Mouse (Mus musculus) heart, embryonic 15.5 days (tissue): ENCODE measurements around the gene Lactb. TPM values are rescaled to one million over a fixed set of nuclear protein-coding genes. Genes with fewer than 3 reads are reported as not detected.
A peak's percentile ranks its signal among the peaks of the same experiment; 100 is the strongest.
"Not testable (repeated sequence)": the region's sequence is repeated elsewhere in the genome, so short reads cannot be mapped to it uniquely, and the experiment has no call there.

Experiments used
- ATAC-seq: fragments of 200-750 bp; cut with Nextera tagmentation; replicated peaks from 2 replicates; pipeline ENCODE4 v1.8.0; 2017; ENCODE audit warnings: low read depth, moderate TSS enrichment; ENCODE audit not compliant: insufficient number of reproducible peaks, insufficient read depth, low FRiP score
- H3K27ac ChIP-seq: fragments of 300-500 bp; sonication (generic); 2 replicates; pipeline ENCODE4 v1.5.1; 2015; ENCODE audit warnings: mild to moderate bottlenecking, inconsistent platforms
- H3K27me3 ChIP-seq: fragments of 300-500 bp; sonication (generic); 2 replicates; pipeline ENCODE4 v1.6.1; 2015; ENCODE audit warnings: inconsistent platforms
- H3K36me3 ChIP-seq: fragments of 300-500 bp; sonication (generic); 2 replicates; pipeline ENCODE4 v1.6.1; 2015; ENCODE audit warnings: mild to moderate bottlenecking, inconsistent platforms
- H3K4me1 ChIP-seq: fragments of 300-500 bp; sonication (generic); replicated peaks from 2 replicates; pipeline ENCODE4 v1.6.1; 2015; ENCODE audit warnings: inconsistent platforms
- H3K4me2 ChIP-seq: fragments of 300-500 bp; sonication (generic); 2 replicates; pipeline ENCODE4 v1.6.1; 2015; ENCODE audit warnings: inconsistent platforms, mild to moderate bottlenecking, moderate library complexity
- H3K4me3 ChIP-seq: fragments of 300-500 bp; sonication (generic); 2 replicates; pipeline ENCODE4 v1.5.1; 2015; ENCODE audit warnings: mild to moderate bottlenecking, inconsistent platforms
- H3K9ac ChIP-seq: fragments of 300-500 bp; sonication (generic); 2 replicates; pipeline ENCODE4 v1.6.1; 2015; ENCODE audit warnings: mild to moderate bottlenecking, inconsistent platforms
- H3K9me3 ChIP-seq: fragments of 300-500 bp; sonication (generic); replicated peaks from 2 replicates; pipeline ENCODE4 v1.6.1; 2016; ENCODE audit warnings: inconsistent platforms
- WGBS: fragments of 180-500 bp; shearing (Covaris S2); methylation state at CpG from one replicate; pipeline ENCODE4 v1.1.7; 2015; ENCODE audit warnings: mixed read lengths; 5-methylcytosine and 5-hydroxymethylcytosine counted together
- polyA plus RNA-seq: library from polyadenylated mRNA; unstranded; fragments of >200 nt; fragmentation: Nextera tagmentation; extraction: Ambion mirVana; gene quantifications from 2 replicates; pipeline ENCODE4 v1.2.1, GENCODE M21; 2015

The Lactb gene
- polyA plus RNA-seq, 1 experiment from 2014 or later, result 5.6 TPM

DNA sequence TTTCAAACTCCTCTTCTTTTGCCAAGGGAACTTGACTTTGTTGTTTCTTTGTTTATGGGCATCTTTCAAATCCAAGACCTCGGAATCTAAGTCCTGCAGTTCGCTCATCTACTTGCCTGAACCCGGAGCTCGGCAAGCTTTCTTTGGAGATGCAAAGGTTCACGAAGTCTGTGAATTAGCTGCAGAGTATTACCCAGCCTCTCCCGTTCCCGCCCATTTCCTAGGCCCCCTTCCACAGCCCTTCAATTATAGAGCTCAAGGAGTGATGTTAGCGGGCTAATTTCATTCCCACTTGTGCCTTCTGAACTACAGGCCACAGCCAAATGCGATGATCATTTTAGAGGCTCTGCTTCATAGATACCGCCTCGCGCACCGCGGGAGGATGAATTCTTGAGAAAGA, 55.3 kb downstream of the Lactb start:
- WGBS, result 1% methylated on average over 14 of the region's 14 CpGs
- Histone ChIP-seq H3K4me1 (peaks cover 25% of the 10 kb centered on the region), H3K4me3 (peak overlapping the region; percentile 96), H3K27me3 (no peaks in the 10 kb centered on the region), H3K9ac (peak overlapping the region; percentile 38; the same call in 1 of the 2 replicates), H3K36me3 (no peaks in the 10 kb centered on the region), H3K27ac (peak overlapping the region; percentile 68), H3K9me3 (no peaks in the 10 kb centered on the region), H3K4me2 (peak overlapping the region; percentile 86)
- ATAC-seq, result peak; percentile 34; the same call in 1 of the 2 replicates

DNA sequence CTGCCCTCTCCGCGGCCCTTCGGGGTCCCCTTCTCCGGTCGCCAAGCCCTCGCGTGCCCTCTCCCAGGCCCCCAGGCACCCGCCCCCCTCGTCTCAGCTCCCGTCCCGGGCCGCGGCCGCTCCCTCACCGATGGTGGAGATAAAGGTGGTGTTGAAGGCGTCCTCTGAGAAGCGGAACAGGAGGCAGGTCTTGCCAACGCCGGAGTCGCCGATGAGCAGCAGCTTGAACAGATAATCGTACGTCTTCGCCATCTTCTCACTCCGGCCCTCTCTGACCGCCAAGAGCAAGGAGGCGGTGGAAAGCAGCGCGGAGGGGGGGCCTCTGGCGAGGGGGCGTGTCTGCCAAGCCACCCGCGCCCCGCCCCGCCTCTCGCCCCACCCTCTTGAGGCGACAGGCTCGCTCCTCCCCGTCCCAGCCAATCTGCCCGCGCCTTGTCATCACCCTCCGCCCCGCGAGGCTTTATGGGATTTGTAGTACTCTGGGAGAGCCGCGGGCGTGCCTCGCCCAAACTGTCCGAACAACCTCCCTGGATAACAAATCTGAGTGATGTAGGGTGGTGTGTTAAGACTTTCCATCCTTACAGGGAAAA, 55.8 kb downstream of the Lactb start, which contains the start of gene Rab8b:
TSS of gene Rab8b (minus strand) at position 306 of the 590 bp plus-strand sequence.
- H3K9ac ChIP-seq, result peak within 1 kb of the TSS; percentile 91
- peak within 1 kb of the TSS; percentile 86 for H3K4me2 ChIP-seq
- peak within 1 kb of the TSS; percentile 96 for H3K4me3 ChIP-seq
- no peaks in the 10 kb centered on the region for H3K27me3 ChIP-seq
- ATAC-seq, result peak; percentile 98
- H3K9me3 ChIP-seq, result no peaks in the 10 kb centered on the region
- H3K4me1 ChIP-seq, result peaks cover 29% of the 10 kb centered on the region
- H3K27ac ChIP-seq, result peak within 1 kb of the TSS; percentile 86
- no peaks in the 10 kb centered on the region for H3K36me3 ChIP-seq
- WGBS, result under 1% methylated on average over 44 of the region's 49 CpGs

DNA sequence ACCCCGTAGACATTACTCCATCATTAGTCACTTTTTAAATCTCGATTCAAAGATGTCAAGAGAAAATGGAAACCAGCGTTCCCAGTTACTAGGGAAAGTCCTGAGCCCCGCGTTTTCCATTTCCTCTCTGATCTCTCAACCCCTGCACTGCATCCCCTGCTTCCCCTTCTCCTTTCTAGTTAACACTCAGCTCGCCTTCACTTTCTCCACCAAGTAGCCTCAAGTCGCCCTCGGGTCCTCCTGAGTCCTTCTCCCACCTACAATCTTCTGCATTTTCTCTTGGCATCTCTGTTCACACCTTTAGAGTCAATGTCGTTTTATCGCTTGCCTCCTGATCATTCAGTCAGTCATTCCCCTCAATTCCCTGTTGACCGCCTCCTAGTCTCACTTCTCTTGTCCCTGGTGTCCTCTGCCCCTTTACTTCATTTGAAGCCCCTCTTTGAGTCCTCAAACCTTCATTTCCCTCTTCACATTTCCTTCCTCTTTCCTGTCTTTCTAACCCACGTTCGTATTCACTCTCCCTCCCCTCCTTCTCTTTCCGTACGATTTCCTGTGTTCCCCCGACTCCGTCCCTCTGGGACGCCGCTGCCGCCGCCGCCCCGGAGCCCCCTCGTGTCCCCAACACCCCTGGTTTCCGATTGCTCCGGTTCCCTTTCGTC, 56.5 kb downstream of the Lactb start:
- peak overlapping the region; percentile 96 for H3K4me3 ChIP-seq
- H3K4me2 ChIP-seq, result peak overlapping the region; percentile 86
- no peaks in the 10 kb centered on the region for H3K36me3 ChIP-seq
- peak overlapping the region; percentile 86 for H3K27ac ChIP-seq
- H3K27me3 ChIP-seq, result no peaks in the 10 kb centered on the region
- H3K9ac ChIP-seq, result peak overlapping the region; percentile 91
- H3K4me1 ChIP-seq, result peaks cover 34% of the 10 kb centered on the region
- 3% methylated on average over 27 of the region's 27 CpGs for WGBS
- H3K9me3 ChIP-seq, result no peaks in the 10 kb centered on the region
- ATAC-seq, result no peak

DNA sequence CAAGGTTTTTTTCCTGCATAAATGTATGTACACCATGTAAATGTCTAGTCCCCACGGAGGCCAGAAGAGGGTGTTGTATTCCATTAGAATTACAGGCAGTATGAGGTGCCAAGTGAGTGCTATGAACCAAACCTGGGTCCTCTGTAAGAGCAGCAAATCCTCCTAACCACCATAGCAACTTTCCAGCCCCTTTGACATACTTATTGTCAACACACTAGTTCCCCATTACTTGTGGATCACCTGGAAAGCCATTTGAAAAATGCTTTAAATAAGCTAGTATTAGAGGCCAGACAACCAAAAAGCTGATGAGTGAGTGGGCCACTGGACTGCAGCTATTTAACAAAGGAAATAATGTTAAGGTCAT, 57.4 kb downstream of the Lactb start:
- Histone ChIP-seq H3K9me3 (no peaks in the 10 kb centered on the region), H3K4me2 (peak overlapping the region; percentile 86), H3K4me3 (no peak overlapping the region), H3K27me3 (no peaks in the 10 kb centered on the region), H3K4me1 (peaks cover 37% of the 10 kb centered on the region), H3K27ac (no peak overlapping the region), H3K36me3 (no peaks in the 10 kb centered on the region), H3K9ac (no peak overlapping the region)
- WGBS, result 73% methylated on average over 1 of the region's 1 CpGs
- ATAC-seq, result no peak

DNA sequence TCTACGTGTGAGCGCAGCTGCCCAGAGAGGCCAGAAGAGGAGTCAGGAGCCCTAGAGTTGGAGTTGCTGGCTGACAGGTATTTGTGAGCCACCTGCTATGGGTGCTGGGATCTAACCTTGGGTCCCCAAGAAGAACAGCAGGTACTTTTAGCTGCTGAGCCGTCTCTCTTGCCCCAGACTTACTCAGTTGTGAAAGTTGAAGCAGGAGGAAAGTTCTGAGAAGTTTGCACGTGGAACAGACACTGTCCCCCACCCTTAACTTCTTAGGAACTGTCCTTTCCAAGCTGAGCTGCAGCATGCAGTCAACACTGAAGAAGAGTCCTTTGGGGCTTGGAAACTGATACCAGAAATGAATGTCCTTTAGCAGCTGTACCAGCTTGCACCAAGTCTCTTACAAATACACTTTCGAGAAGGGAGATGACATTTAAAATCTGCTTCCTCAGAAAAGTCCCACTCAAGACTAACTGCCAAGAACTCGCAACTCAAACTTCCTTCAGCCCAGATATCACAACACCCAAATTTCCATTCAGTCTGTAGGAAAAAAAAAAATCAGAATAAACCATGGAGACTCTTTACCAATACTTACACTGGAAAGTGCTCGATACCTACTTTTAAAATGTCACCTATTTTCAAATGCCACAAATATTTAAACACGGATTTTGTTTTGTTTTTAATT, 57.9 kb downstream of the Lactb start:
- peak overlapping the region; percentile 86; the same call in 1 of the 2 replicates for H3K4me2 ChIP-seq
- H3K4me3 ChIP-seq, result no peak overlapping the region
- no peak for ATAC-seq
- no peaks in the 10 kb centered on the region for H3K27me3 ChIP-seq
- H3K9ac ChIP-seq, result no peak overlapping the region
- H3K27ac ChIP-seq, result peak overlapping the region; percentile 13; the same call in 1 of the 2 replicates
- H3K4me1 ChIP-seq, result peaks cover 37% of the 10 kb centered on the region
- no peaks in the 10 kb centered on the region for H3K36me3 ChIP-seq
- no peaks in the 10 kb centered on the region for H3K9me3 ChIP-seq
- WGBS, result 80% methylated on average over 8 of the region's 8 CpGs

- Histone ChIP-seq H3K9me3 (no peaks in the 10 kb centered on the region), H3K9ac (no peak overlapping the region), H3K4me2 (no peak overlapping the region), H3K4me3 (no peak overlapping the region), H3K4me1 (peaks cover 37% of the 10 kb centered on the region), H3K27ac (peak overlapping the region; percentile 18; the same call in 1 of the 2 replicates), H3K36me3 (no peaks in the 10 kb centered on the region), H3K27me3 (no peaks in the 10 kb centered on the region)
- WGBS, result 60% methylated on average over 9 of the region's 9 CpGs
- ATAC-seq, result no peak
Measured at GRCm38 (mm10) chr9:66915869-66916785, 59.2 kb downstream of the Lactb start.

GRCm38 (mm10) chr9:66915401-66915800, 59.9 kb downstream of the Lactb start:
- Histone ChIP-seq H3K27me3 (no peaks in the 10 kb centered on the region), H3K9me3 (no peaks in the 10 kb centered on the region), H3K9ac (no peak overlapping the region), H3K27ac (peak overlapping the region; percentile 42; the same call in 1 of the 2 replicates), H3K4me3 (no peak overlapping the region), H3K36me3 (no peaks in the 10 kb centered on the region), H3K4me2 (no peak overlapping the region; the same call in 1 of the 2 replicates), H3K4me1 (peaks cover 37% of the 10 kb centered on the region)
- no peak for ATAC-seq
- WGBS, result 68% methylated on average over 5 of the region's 5 CpGs

GRCm38 (mm10) chr9:66914540-66914939, 60.7 kb downstream of the Lactb start:
- H3K27ac ChIP-seq, result no peak overlapping the region
- 75% methylated on average over 3 of the region's 3 CpGs for WGBS
- H3K9ac ChIP-seq, result no peak overlapping the region
- peaks cover 40% of the 10 kb centered on the region for H3K4me1 ChIP-seq
- no peaks in the 10 kb centered on the region for H3K27me3 ChIP-seq
- no peak overlapping the region for H3K4me3 ChIP-seq
- no peaks in the 10 kb centered on the region for H3K36me3 ChIP-seq
- ATAC-seq, result no peak
- H3K9me3 ChIP-seq, result no peaks in the 10 kb centered on the region
- H3K4me2 ChIP-seq, result no peak overlapping the region

DNA sequence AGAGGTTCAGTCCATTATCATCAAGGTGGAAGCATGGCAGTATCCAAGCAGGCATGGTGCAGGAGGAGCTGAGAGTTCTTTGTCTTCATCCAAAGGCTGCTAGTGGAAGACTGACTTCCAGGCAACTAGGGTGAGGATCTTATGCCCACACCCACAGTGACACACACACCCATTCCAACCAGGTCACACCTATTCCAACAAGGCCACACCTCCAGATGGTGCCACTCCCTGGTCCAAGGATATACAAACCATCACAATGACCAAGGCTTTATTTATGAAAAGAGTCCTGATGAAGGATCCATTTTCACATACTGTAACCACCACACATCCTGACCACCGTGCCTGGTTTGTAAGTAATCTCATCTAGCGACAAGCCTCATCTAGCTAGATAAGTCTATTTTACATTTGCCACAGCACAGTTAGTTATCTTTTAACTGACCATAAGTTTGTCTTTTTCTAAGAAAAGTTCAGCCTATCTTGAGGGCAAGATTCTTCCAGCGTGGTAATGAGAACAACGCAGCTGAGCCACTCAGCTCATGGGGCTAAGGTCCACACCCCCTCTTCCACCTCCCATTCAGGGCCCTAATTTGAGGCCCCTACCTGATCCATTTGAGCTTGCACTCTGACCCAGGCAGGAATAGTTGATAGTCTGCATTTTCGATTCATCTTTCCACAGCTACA, 61.9 kb downstream of the Lactb start:
- not testable (repeated sequence) for H3K27ac ChIP-seq, H3K36me3 ChIP-seq, H3K4me2 ChIP-seq, H3K9ac ChIP-seq, ATAC-seq, H3K4me3 ChIP-seq, H3K9me3 ChIP-seq, H3K27me3 ChIP-seq
- 87% methylated on average over 5 of the region's 5 CpGs for WGBS
- H3K4me1 ChIP-seq, result peaks cover 35% of the 10 kb centered on the region

GRCm38 (mm10) chr9:66912304-66912703, 63.0 kb downstream of the Lactb start:
- no peak for ATAC-seq
- H3K27ac ChIP-seq, result no peak overlapping the region
- no peak overlapping the region for H3K4me3 ChIP-seq
- no peak overlapping the region for H3K9ac ChIP-seq
- no peak overlapping the region for H3K4me2 ChIP-seq
- H3K27me3 ChIP-seq, result no peaks in the 10 kb centered on the region
- H3K9me3 ChIP-seq, result no peaks in the 10 kb centered on the region
- H3K4me1 ChIP-seq, result peaks cover 28% of the 10 kb centered on the region
- no peaks in the 10 kb centered on the region for H3K36me3 ChIP-seq
